Mouse (Mus musculus): ENCODE results near the gene Vmn1r179. TPM values are rescaled to one million over a fixed set of nuclear protein-coding genes. Genes with fewer than 3 reads are reported as not detected.
"Not testable (repeated sequence)": the region's sequence is repeated elsewhere in the genome, so short reads cannot be mapped to it uniquely, and the experiment has no call there.

The Vmn1r179 gene
- not detected in 2 replicates for polyA plus RNA-seq (2014; fragmentation: Nextera tagmentation; extraction: Ambion mirVana)

DNA sequence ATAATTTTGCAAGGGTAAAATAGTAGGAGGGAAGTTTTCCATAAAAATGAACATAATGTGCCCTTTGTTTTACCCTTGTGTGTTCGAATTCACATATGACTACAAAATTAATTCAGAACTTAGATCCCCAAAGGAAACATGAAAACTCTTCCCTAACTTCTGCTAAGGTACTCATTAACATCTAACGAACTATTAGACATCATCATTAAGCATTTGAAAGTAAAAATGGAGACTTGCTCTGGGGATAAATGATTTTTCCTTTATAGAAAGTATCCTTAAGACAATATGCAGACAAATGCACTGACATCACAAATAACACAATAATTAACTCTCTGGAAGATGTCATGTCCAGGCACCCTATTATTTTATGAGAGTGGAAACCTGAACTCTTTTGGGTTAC is at the start of gene Vmn1r179:
Gene Vmn1r179, plus strand, starts transcription at position 301 of the 400 bp plus-strand sequence.
- ATAC-seq (replicated peaks; ENCODE audit: insufficient number of reproducible peaks, low FRiP score, low TSS enrichment, low read depth) (no peak), DNase-seq (ENCODE audit: low spot score) (no peak)
- 48% methylated on average over 2 of the region's 2 CpGs for WGBS
- Histone ChIP-seq H3K9ac (replicated peaks; ENCODE audit: low read length) (no peak within 1 kb of the TSS), H3K27ac (replicated peaks; ENCODE audit: low read depth, low read length) (no peak within 1 kb of the TSS), H3K4me3 (ENCODE audit: low read depth, low read length) (no peak within 1 kb of the TSS), H3K4me2 (ENCODE audit: low read depth, low read length) (no peak within 1 kb of the TSS), H3K36me3 (replicated peaks; ENCODE audit: control insufficient read depth, insufficient read depth, low read depth, low read length) (no peaks in the 10 kb centered on the region), H3K4me1 (ENCODE audit: control insufficient read depth, insufficient read depth, low read length) (no peaks in the 10 kb centered on the region), H3K9me3 (replicated peaks; ENCODE audit: control insufficient read depth, low read length) (no peaks in the 10 kb centered on the region), H3K27me3 (ENCODE audit: control insufficient read depth, insufficient read depth, low read length) (no peaks in the 10 kb centered on the region)

DNA sequence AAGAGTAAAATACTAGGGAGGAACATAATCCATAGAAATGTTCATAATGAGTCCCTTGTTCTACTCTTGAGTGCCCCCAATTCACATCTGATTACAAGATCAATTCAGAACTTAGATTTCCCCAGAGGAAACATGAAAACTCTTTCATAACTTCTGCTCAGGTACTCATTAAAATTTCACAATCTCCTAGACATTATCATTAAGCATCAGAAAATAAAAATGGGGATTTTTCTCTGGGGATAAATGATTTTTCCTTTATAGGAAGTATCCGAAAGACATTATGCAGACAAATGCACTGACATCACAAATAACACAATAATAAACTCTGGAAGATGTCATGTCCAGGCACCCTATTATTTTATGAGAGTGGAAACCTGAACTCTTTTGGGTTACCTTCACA is 35.1 kb upstream of the Vmn1r179 start, which contains the start of gene Vmn1r178:
Gene Vmn1r178, plus strand, starts transcription at position 301 of the 400 bp plus-strand sequence.
- Histone ChIP-seq H3K4me2 (ENCODE audit: low read depth, low read length) (no peak within 1 kb of the TSS), H3K36me3 (replicated peaks; ENCODE audit: control insufficient read depth, insufficient read depth, low read depth, low read length) (no peaks in the 10 kb centered on the region), H3K4me1 (ENCODE audit: control insufficient read depth, insufficient read depth, low read length) (no peaks in the 10 kb centered on the region), H3K4me3 (ENCODE audit: low read depth, low read length) (no peak within 1 kb of the TSS), H3K9me3 (replicated peaks; ENCODE audit: control insufficient read depth, low read length) (no peaks in the 10 kb centered on the region), H3K27me3 (ENCODE audit: control insufficient read depth, insufficient read depth, low read length) (no peaks in the 10 kb centered on the region), H3K27ac (replicated peaks; ENCODE audit: low read depth, low read length) (no peak within 1 kb of the TSS), H3K9ac (replicated peaks; ENCODE audit: low read length) (no peak within 1 kb of the TSS)
- WGBS: 75% methylated on average over 1 of the region's 1 CpGs
- no peak for ATAC-seq (replicated peaks; ENCODE audit: insufficient number of reproducible peaks, low FRiP score, low TSS enrichment, low read depth)
- no peak for DNase-seq (ENCODE audit: low spot score)

DNA sequence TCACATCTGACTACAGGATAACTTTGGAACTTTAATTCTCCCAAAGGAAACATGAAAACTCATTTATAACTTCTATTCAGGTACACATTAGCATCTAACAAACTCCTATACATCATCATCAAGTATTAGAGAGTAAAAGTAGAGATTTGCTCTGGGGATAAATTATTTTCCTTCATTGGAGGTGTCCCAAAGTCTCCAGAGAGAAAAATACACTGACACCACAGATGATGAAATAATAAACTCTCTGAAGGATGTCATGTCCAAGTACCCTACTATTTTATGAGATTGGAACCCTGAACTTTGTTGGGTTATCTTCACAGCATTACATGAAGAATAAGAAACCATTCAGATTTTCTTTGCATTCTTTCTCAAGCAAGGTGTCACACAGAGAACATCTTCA is 23.6 kb downstream of the Vmn1r179 start, which contains the start of gene Vmn1r180:
Gene Vmn1r180, plus strand, starts transcription at position 301 of the 400 bp plus-strand sequence.
- H3K36me3 ChIP-seq (replicated peaks; ENCODE audit: control insufficient read depth, insufficient read depth, low read depth, low read length): no peaks in the 10 kb centered on the region
- no peak within 1 kb of the TSS for H3K4me2 ChIP-seq (ENCODE audit: low read depth, low read length)
- 0 out of 2 replicates have a peak, but pooled peaks cover 3% of the 10 kb centered on the region for H3K9me3 ChIP-seq (replicated peaks; ENCODE audit: control insufficient read depth, low read length)
- no peak for ATAC-seq (replicated peaks; ENCODE audit: insufficient number of reproducible peaks, low FRiP score, low TSS enrichment, low read depth)
- no peaks in the 10 kb centered on the region for H3K4me1 ChIP-seq (ENCODE audit: control insufficient read depth, insufficient read depth, low read length)
- no peak for DNase-seq (ENCODE audit: low spot score)
- H3K27me3 ChIP-seq (ENCODE audit: control insufficient read depth, insufficient read depth, low read length): no peaks in the 10 kb centered on the region
- no peak within 1 kb of the TSS for H3K4me3 ChIP-seq (ENCODE audit: low read depth, low read length)
- no peak within 1 kb of the TSS for H3K27ac ChIP-seq (replicated peaks; ENCODE audit: low read depth, low read length)
- no peak within 1 kb of the TSS for H3K9ac ChIP-seq (replicated peaks; ENCODE audit: low read length)

DNA sequence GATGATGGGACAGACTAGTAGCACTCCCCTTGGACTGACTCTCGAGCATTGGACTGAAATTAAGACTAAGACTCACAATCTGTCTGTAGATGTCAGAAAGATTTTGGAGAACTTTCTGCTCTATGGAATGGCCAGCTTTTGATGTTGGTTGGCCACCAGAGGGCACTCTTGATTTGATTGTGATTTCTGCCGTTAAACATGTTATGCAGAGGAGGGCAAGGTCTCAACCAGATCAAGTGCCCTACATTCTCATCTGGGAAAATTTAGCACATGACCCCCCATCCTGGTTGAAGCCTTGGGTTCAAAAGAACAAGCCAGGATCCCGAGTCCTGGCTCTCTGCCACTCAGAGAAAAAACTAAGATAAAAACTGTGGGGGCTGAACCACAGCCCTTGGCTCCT is 41.3 kb downstream of the Vmn1r179 start:
- not testable (repeated sequence) for H3K27me3 ChIP-seq (ENCODE audit: control insufficient read depth, insufficient read depth, low read length); H3K4me3 ChIP-seq (ENCODE audit: low read depth, low read length); H3K9ac ChIP-seq (replicated peaks; ENCODE audit: low read length); H3K9me3 ChIP-seq (replicated peaks; ENCODE audit: control insufficient read depth, low read length); H3K27ac ChIP-seq (replicated peaks; ENCODE audit: low read depth, low read length); H3K4me1 ChIP-seq (ENCODE audit: control insufficient read depth, insufficient read depth, low read length); DNase-seq (ENCODE audit: low spot score); H3K4me2 ChIP-seq (ENCODE audit: low read depth, low read length); ATAC-seq (replicated peaks; ENCODE audit: insufficient number of reproducible peaks, low FRiP score, low TSS enrichment, low read depth); H3K36me3 ChIP-seq (replicated peaks; ENCODE audit: control insufficient read depth, insufficient read depth, low read depth, low read length)
- 40% methylated on average over 3 of the region's 3 CpGs for WGBS

DNA sequence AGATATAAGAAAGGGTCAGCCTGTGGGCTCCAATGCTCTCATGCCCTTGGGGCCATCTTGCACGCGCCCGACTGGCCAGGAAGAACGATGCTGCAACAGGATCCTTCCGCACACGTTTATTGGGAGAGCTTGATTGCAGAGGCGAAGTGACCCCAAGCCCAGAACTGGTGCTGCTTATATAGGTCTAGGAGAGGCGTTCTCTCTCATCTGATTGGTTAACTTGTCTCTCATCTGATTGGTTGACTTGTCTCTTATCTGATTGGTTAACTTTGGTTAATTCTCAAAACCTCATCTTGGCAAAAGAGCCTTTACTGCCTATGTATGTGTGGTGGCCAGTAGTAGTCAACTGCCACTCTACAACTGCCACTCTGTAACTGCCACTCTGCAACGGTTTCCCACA is 47.5 kb downstream of the Vmn1r179 start, which contains the start of gene Vmn1r181:
Gene Vmn1r181, plus strand, starts transcription at position 301 of the 400 bp plus-strand sequence.
- not testable (repeated sequence) for H3K9me3 ChIP-seq (replicated peaks; ENCODE audit: control insufficient read depth, low read length); H3K4me3 ChIP-seq (ENCODE audit: low read depth, low read length); H3K36me3 ChIP-seq (replicated peaks; ENCODE audit: control insufficient read depth, insufficient read depth, low read depth, low read length); H3K27me3 ChIP-seq (ENCODE audit: control insufficient read depth, insufficient read depth, low read length); H3K4me1 ChIP-seq (ENCODE audit: control insufficient read depth, insufficient read depth, low read length); H3K9ac ChIP-seq (replicated peaks; ENCODE audit: low read length); ATAC-seq (replicated peaks; ENCODE audit: insufficient number of reproducible peaks, low FRiP score, low TSS enrichment, low read depth); H3K27ac ChIP-seq (replicated peaks; ENCODE audit: low read depth, low read length); DNase-seq (ENCODE audit: low spot score); H3K4me2 ChIP-seq (ENCODE audit: low read depth, low read length)
- WGBS: 84% methylated on average over 9 of the region's 9 CpGs

Other genes starting within 250 kb of the Vmn1r179 start
- not detected in 2 replicates for gene Vmn1r173, start 226.3 kb upstream of the Vmn1r179 start, polyA plus RNA-seq (2014; fragmentation: Nextera tagmentation; extraction: Ambion mirVana)
- not detected in 2 replicates for gene Vmn1r174, start 174.7 kb upstream of the Vmn1r179 start, polyA plus RNA-seq (2014; fragmentation: Nextera tagmentation; extraction: Ambion mirVana)
- not detected in 2 replicates for gene Vmn1r175, start 116.3 kb upstream of the Vmn1r179 start, polyA plus RNA-seq (2014; fragmentation: Nextera tagmentation; extraction: Ambion mirVana)
- gene Vmn1r176, start 89.6 kb upstream of the Vmn1r179 start, polyA plus RNA-seq (2014; fragmentation: Nextera tagmentation; extraction: Ambion mirVana): not detected in 2 replicates
- gene Vmn1r177, start 60.5 kb upstream of the Vmn1r179 start, polyA plus RNA-seq (2014; fragmentation: Nextera tagmentation; extraction: Ambion mirVana): not detected in 2 replicates
- gene Vmn1r178, start 35.0 kb upstream of the Vmn1r179 start, polyA plus RNA-seq (2014; fragmentation: Nextera tagmentation; extraction: Ambion mirVana): not detected in 2 replicates
- not detected in 2 replicates for gene Vmn1r180, start 23.7 kb downstream of the Vmn1r179 start, polyA plus RNA-seq (2014; fragmentation: Nextera tagmentation; extraction: Ambion mirVana)
- not detected in 2 replicates for gene Vmn1r181, start 47.6 kb downstream of the Vmn1r179 start, polyA plus RNA-seq (2014; fragmentation: Nextera tagmentation; extraction: Ambion mirVana)
- not detected in 2 replicates for gene V1rd19, start 74.7 kb downstream of the Vmn1r179 start, polyA plus RNA-seq (2014; fragmentation: Nextera tagmentation; extraction: Ambion mirVana)
- gene Vmn1r183, start 126.3 kb downstream of the Vmn1r179 start, polyA plus RNA-seq (2014; fragmentation: Nextera tagmentation; extraction: Ambion mirVana): not detected in 2 replicates
- gene Zfp180, start 154.9 kb downstream of the Vmn1r179 start, polyA plus RNA-seq (2014; fragmentation: Nextera tagmentation; extraction: Ambion mirVana): 32.5 and 32.7 TPM in 2 replicates
- gene Zfp112, start 185.3 kb downstream of the Vmn1r179 start, polyA plus RNA-seq (2014; fragmentation: Nextera tagmentation; extraction: Ambion mirVana): 4.3 and 4.4 TPM in 2 replicates
- 16.7 and 17.3 TPM in 2 replicates for gene Zfp235, start 207.2 kb downstream of the Vmn1r179 start, polyA plus RNA-seq (2014; fragmentation: Nextera tagmentation; extraction: Ambion mirVana)
- 3.7 TPM in 2 replicates for gene Zfp114, start 248.1 kb downstream of the Vmn1r179 start, polyA plus RNA-seq (2014; fragmentation: Nextera tagmentation; extraction: Ambion mirVana)

Data from embryonic facial prominence, embryonic 11.5 days (tissue).